Mouse (Mus musculus) megakaryocyte, adult 5-6 weeks (primary cell): ENCODE measurements around the gene Map1b. TPM values are rescaled to one million over a fixed set of nuclear protein-coding genes. Genes with fewer than 3 reads are reported as not detected.

ENCODE experiments used
- ATAC-seq: 2 replicates; pipeline ENCODE4 v1.8.0; 2016; ENCODE audit warnings: mild to moderate bottlenecking, inconsistent platforms; ENCODE audit not compliant: poor library complexity, severe bottlenecking
- total RNA-seq, 2 experiments: library from RNA; stranded (forward) in 1 of 2; stranded (reverse) in 1 of 2; fragments of 153-499, 151-499 nt in 1 of 2; fragments of 221-1000, 200-1000 nt in 1 of 2; gene quantifications; 2 replicates each; pipeline versions ENCODE4 v1.2.3 to v1.2.4; 2015 to 2017

The Map1b gene
- total RNA-seq, 2 experiments from 2014 or later: 0.07 to 0.11 TPM

DNA sequence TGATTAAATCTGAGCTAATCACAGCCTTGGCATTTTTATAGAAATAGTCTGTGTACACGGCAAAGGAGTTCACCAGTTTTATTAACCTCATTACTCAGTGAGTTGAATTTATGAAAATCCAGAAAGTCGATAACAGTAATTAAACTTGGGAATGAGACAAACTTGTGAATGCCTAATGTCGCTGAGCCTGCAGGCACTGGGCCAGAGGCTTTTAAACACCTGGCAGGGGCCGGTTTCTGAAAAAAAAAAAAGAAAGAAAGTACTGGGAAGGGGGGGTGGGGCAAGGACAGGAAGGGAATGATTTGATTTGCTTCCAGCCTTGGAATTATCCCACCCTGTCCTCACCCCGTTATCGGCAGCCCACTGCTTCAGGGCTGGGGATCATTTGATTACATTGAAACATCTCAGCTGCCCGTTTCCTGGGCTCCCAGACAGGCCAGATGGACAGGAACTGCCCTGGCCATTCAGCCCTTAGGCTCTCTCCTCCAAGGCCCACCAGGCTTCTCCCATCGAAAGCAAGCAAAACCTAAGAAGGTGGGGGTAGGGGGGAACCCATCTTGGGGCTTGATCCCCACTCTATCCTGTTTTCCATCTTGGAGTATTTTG is 21.7 kb upstream of the Map1b start:
- ATAC-seq: no peak

DNA sequence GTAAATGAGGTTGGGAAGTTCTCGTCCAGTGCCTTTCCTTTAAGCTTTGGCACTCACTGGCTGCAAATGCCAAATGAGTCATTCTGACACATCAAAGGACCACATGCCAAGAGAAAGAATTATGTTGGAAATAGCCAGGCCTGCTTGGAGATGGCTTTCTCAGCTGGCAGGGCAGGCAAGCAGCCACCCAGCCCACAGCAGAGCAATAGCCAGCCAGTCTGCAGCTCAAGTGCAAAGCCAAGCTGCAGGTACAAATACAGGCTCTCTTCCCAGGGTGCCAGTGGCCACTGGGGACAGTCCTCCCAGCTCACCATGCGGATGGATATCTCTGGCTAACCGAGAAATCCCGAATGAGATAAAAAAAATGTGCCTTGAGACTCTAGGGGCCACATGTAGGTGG is 12.1 kb upstream of the Map1b start:
- ATAC-seq: no peak

DNA sequence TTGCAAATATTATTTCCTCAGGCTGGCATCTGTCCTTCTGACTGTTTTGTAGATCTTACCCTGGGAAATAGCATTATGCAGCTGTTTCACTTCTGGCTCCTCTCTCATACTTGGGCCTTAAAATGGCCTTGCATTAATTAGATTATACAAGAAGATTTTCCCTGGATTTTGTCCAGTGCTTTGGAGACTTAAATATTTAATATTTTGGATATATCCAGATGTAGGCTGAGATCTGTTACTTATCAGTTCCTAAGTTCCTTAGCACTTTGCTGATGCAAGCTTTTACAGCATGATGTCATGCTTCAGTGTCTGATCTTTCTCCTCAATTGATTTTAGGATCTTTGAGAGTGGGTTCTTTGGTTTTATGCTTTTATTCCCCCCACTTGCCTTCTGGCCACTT is 11.6 kb upstream of the Map1b start:
- ATAC-seq: no peak

DNA sequence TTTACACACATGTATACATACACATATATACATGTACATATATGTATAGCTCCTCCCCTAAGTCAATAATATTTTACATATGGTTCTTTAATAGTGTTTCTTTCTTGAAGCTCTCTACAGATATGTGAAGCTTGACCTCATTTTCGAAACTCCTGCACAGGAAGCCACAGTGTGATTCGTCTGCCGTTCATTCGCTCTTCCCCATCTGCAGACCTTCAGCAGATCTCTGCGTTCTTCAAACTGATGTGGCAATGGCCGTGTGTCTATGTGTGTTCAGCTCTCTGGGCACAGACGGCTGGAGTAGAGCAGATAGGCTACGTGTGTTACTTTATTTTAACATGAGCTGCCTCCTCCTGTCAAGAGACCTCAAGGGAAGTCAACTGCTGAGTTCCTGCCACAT is 9.2 kb upstream of the Map1b start:
- no peak for ATAC-seq

DNA sequence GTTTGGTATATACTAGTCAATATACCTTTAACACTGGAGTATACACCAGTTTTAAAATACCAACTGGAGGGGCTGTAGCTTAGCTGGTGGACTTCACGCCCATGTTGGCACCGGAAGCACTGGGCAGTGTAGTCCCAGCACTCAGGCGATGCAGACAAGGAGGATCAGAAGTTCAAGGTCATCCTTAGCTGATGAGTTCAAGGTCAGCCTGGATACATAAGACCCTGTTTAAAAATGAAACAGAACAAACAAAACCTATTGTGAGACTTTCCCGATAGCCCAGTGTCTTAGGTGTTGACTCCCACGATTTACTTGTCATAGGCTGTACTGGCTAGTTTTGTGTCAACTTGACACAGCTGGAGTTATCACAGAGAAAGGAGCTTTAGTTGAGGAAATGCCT is 1.5 kb upstream of the Map1b start:
- ATAC-seq: no peak

DNA sequence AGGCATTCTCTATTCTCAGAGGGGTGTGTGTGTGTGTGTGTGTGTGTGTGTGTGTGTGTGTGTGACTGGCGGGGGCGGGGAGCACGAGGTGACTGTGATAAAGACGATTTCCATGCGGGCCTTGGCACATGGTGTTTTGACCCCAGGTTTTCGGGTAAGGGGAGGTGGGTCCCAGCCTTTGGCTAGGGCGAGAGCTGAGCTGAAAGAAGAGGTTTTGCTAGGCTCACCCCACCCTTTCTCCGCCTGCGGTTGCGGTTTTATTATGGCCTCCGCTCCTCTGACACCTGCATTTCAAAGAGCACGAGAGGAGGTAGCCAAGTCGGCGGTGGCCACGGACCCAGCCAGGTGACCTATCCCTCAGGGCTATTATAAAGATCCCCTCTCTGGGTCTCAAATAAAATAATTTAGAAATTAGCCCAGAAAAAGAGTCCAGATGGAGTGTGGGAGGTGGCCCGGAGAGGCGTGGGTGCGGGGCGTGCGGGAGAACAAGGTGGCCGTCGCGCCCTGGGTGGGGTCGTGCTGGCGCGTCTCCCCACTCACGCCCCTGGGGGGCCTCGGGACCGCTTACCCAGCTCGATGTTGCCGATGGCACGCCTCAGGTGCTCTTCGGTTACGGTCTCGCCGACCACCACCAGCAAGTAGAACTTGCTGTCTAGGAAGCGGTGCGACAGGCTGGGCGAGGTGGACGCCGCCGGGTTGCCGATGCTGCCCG is 448 bp downstream of the Map1b start:
- ATAC-seq: no peak

DNA sequence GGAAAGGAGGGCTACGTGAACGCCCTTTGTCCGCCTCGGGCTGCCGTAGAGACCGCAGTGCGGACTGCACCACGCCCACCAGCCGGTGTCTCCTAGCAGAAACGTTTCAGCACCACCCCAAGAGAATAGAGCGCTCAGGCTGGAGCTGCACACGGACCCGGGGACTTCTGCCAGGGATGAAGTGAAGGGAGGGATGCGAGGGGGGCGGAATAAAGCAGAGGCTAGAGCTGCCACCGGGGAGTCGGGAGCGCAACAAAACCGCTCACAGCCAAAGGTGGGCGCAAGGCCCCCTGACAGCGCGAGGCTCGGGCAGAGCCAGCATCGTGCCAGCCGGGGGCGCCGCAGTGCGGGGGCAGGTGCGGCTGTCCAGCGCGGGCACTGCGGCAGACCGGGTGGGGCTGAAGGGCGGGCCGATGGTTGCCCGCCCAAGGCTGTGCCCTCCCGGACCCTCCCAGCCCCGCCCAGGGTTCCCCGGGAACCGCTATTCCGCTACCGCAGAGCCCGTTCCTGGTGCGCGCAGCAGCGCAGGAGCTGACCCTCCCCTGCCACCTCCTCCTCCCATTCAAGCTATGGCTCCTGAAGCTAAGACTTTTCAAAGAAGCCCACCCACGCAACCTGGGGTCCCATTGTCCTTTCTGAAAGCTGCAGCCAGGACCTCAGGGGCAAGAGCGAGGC is 1.3 kb downstream of the Map1b start:
- ATAC-seq: 0 out of 2 replicates have a peak, but pooled peaks have one; percentile 51

DNA sequence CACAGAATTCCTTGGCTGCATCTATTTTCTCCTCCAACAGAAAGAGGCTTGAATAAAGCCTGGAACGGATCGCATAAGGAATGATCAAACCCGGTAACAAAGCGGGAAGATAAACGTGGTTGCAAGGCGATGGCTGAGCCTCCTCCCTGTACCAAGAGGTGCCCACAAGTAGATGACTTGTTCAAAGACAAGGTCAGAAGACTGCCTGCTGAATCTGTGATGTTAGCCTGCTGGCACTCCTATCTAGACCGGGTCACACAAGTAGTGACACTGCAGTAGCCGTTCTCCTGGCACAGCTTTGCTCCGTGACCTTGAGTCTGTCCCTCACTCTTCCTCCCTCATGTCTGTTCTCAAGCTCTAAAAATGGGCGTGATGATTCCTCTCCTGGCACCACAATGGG is 2.4 kb downstream of the Map1b start:
- no peak for ATAC-seq

DNA sequence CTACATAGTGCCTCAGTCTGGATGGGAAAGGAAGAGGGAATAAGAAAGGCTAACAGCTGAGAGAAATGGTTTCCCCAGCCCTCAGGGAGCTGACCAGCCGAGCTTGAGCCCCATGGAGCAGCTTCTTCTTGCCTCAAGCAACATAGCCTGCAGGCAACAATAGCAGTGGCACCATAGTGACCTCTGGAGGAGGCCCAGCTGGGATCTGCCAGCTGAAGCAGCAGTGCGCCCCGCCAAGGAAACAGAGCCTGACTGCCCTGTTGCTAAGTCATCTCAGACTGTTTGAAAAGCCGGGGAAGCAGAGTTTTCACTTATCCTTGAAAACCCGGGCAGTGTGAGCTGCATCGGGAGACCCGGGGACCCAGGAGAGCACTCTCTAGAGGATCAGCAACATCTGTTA is 3.2 kb downstream of the Map1b start:
- no peak for ATAC-seq

DNA sequence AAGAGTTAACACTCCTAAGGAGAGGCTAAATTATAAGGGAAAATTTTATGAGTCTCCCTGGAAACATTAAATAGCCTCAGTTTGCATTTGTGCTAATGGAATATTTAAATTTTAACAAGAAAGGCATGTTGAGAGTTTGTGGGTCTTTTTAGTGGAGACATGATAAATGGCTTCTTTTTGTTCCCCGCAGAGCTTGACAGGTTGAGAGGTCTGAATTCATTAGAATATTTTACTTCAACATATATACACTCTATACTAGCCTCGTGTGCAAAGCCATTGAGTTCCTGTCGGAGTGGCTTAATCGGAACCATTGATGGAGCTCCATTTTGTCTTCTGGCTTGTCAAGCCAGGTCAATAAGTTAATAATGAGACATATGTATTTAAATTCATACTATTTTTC is 6.4 kb downstream of the Map1b start:
- no peak for ATAC-seq

DNA sequence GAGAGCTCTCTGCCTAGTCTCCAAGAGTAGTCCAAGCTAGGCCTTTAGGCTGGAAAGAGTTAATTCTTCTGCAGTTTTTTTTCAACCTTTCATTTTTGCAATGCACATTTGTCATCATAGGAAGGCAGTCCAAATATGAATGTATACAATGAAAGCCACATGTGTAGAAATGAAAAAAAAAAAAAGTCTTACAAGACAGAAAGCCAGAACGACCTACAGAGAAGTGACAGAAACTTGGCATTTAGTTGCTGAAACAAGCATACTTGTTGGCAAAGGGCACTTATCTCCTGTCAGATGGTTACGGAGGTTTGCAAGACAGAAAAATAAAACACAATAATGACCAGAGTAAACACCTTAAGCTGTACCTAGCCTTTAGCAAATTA is 9.8 kb downstream of the Map1b start:
- no peak for ATAC-seq

DNA sequence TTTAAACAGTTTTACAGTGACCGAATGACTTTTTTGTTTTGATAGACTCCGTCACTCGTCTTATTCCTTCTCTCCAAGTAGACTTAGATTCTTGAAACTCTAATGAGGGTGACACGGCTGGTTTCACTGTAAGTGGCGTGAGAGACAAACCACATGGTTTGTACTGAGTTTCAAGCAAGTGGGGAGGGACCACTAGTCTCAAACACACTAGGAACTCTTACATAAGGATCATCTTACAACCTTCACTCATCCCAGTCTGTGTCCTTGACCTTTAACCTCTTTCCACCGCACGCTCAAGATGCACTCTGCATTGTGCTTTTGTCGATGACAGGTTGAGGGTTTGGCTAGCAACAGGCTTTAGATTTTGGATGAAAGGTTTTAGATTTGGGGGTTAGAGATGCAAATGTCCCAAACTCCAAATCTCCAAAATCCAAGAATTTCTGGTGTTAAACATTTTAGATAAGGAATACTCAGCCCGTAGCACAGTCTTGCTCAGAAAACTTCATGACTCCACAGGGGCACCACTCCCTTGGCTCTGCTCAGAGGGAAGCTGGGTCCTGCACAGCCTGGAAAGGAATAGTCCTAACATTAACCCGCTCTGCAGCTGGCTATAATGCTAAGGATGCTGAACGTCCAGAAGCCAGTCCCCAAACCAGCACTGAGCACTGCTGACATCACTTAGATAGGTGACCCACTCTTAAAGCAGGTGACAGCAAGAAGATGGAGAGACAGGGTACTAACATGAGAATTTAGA is 10.3 kb downstream of the Map1b start:
- ATAC-seq: no peak

DNA sequence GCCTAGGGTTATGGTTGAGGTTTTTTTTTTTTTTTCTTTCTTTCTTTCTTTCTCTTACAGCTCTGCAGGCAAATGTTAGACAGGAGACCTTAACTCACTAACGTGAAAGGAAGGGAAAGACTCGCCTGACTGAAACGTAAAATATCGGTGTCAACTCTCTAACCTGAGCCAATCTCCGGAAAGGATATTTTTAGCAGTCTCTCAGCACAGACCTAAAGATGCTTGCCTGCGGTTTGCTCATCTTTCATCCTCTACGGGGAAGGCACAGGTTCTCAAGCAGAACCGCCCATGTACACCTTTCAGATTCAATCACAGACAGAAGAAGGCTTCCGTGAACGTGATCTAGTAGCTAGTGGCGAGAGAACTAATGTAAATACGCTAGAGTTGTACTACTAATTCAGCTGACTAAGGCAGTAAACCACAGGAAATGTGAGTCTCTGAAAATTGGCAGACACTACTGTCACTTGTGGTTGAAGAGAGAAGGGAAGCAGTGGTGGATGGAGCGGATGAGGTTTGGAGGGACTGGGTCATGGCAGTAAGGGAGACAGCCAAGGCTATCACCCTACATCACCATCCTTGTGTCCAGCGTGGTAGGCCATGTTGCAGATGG is 12.9 kb downstream of the Map1b start:
- peak; percentile 57 for ATAC-seq

DNA sequence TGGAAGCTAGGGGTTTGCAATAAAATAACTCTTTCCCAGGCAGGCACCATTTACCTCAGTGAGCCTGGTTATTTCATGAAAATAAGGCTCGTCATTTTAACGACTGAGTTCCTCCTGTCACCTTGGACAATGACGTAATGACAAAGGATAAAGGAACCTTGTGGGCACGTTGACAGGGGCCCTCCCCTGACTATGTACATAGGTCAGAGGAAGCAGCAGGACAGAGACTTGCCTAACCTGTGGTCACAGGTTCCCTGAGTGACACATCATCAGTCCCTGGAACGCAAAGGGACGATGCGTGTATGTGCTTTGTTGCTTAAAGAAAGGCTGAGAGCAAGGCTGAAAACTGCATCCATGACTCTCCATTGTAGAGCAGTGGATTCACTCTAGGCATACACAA is 13.4 kb downstream of the Map1b start:
- peak; percentile 77 for ATAC-seq

DNA sequence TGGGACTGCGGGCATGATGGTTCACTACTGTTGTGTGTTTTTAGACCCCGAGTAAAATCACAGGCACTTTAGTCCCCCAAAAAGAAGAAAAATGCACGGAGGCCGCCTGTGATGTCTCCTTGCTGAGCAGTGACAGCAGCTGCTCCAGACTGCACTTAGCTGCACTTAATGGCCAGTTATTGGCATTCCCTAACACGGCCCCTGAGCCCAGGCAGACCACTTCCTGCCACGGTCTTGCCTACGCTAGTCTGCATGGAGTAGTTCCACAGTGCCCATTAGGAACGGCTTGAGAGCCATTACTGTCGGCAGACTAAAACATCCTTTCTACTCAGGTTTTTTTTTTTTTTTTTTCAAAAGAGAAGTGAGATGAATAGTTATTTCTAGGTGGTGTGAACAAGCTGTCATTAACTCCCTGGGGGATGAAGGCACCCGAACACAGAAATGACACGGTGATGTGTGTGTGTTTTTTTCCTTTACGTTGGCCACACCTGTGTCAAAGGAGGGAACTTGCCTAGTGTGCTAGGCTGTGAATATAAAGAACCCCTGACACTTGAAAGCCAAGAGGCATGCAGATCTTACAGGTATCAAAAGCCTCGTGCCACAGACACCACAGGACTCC is 14.1 kb downstream of the Map1b start:
- no peak for ATAC-seq

DNA sequence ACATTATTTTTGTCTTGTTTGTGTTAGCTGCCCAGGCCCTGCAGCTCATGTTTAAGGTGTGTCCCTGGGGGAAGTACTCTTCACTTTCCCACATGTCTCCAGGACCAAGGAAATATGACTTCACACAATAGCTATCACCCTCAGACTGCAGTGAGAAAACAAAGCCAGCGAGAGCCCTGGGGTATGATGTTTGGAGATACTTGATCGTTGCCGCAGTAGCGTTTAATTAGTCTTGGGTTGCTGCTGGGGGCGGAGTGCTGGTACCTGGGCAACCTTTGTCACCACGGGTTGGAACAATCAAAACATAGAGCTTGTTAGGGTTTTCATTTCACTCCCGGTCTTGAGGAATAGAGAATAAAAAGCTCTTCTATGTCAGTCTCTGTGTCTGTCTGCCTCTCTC is 14.9 kb downstream of the Map1b start:
- no peak for ATAC-seq

DNA sequence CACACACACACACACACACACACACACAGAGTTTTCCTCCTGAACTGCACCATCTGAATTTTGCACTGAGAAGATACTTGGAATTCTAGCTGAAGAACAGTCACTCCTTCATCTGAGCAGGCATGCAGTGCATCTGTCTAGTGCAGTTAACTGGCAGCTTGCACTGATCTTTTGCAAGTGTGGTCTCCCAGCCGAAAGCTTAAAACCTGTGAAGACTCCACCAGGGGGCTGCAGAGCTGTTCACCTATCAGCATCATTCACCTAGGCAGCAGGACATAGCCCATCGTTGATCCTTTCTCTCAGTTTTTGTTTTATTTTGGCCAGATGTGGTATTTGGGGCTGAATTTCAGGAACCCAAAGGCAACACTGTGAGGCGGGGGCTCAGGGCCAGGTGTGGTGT is 15.7 kb downstream of the Map1b start:
- ATAC-seq: no peak

DNA sequence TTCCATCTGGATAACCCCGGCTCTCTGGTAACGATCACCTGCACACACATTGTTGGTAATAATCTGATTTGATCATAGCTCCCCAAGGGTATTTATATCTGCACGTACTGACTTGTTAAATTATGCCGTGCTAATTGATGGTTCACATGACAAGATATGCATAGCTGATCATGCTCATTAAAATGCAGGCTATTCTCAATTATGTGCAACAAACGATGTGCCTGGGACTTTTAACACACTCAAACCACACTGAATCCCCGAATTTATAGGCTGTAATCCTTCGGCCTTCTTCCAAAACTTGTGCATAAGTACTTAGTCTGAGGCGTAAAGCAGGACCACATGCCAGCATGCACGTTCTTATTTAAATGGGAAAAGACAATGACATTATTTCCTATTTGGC is 16.6 kb downstream of the Map1b start:
- no peak for ATAC-seq

DNA sequence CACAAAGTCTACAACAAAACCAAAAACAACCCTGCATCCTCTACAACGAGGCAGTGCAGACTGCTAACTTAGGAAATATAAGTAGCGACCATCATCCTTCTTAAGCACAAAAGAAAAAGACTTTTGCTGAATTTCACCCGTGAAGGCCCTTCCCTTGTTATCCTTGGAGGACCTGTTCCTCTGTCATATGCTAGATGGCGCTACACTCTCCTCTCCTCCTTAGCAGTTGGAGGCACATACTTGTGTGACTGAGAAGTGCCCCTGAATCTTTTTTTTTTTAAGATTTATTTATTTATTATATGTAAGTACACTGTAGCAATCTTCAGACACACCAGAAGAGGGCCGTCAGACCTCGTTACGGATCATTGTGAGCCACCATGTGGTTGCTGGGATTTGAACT is 20.2 kb downstream of the Map1b start:
- ATAC-seq: no peak

DNA sequence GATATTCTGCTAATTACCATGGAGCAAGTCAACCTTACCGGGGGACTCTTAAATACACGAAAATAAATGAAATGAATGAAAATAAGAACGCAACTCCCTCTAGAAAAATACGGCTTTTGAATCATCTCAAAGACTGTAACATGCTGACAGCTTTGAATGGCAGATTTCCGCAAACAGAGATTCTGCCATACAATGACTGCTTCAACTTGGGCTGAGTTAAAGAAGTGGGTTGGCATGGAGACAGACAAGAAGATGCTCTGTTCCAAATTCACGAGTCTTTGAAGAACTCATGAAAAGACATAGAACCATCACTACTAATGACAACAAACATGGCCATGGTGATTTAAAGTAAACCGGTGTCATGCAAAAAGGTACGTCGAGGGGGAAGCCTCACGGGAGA is 21.9 kb downstream of the Map1b start:
- ATAC-seq: no peak
